Mouse (Mus musculus) layer of hippocampus, postnatal 25 days (tissue): ENCODE measurements around the gene Ccnh. TPM values are rescaled to one million over a fixed set of nuclear protein-coding genes. Genes with fewer than 3 reads are reported as not detected.
"Not testable (repeated sequence)": the region's sequence is repeated elsewhere in the genome, so short reads cannot be mapped to it uniquely, and the experiment has no call there.

Source experiments
- DNase-seq, 2 experiments: peaks; one replicate each; pipeline ENCODE4 v3.0.0; 2022; ENCODE audit warnings: mixed read lengths in 2 of 2, low spot score in 1 of 2; ENCODE audit errors: extremely low spot score in 1 of 2
- total RNA-seq, 2 experiments: library from RNA; stranded (reverse); gene quantifications; 2 replicates each; pipeline ENCODE4 v1.2.3; 2021

Ccnh gene
- total RNA-seq = 10 to 100 TPM; 64.7 to 64.8 TPM

DNA sequence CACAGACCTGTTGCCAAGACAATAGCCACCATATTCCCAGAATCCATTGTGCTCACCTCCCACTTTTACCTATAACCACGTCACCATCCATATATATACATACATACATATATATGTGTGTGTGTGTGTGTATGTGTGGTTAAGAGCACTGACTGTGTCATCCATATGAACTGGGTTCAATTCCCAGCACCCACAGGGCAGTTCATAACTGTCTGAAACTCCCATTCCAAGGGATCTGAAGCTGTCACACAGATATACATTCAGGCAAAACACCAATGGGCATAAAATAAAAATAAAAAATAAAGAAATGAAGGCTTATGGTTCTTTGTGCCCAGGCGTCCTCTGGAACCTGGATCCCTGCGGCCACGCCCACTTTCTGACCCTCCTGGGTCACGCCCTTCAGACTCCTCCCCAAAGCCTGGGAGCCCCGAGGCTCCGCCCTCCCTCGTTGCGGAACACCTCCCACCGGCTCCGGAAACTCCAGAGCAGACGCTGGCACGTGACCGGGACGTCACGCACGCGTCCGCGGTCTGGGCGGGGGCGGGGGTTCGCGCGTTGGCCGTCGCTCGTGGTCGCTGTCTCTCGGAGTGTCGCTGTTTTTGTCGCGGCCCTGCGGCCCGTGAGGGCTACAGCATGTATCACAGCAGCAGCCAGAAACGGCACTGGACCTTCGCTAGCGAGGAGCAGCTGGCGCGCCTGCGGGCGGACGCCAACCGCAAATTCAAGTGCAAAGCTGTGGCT, at the start of gene Ccnh:
Gene Ccnh, plus strand, starts transcription at position 506 of the 741 bp plus-strand sequence.
- peak; percentile 85 to 90 for DNase-seq

DNA sequence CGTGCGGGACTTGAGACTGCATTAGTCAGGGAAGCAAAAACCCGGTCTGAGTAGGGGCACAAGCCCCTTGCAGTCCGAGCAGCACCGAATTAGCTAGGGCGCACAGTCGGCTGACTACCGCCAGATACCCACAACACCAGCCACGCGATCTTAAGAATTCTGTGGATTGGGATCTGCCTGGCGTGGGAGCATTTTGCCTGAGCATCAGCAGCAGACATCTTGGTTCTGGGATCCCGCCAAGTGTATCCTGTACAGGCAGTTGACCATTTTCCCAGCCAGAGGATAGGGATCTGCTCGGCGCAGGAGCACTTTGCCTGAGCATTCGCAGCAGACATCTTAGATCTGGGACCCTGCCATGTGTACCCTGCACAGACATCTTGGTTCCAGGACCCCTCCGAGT, 45.8 kb upstream of the Ccnh start:
- not testable (repeated sequence) for DNase-seq

DNA sequence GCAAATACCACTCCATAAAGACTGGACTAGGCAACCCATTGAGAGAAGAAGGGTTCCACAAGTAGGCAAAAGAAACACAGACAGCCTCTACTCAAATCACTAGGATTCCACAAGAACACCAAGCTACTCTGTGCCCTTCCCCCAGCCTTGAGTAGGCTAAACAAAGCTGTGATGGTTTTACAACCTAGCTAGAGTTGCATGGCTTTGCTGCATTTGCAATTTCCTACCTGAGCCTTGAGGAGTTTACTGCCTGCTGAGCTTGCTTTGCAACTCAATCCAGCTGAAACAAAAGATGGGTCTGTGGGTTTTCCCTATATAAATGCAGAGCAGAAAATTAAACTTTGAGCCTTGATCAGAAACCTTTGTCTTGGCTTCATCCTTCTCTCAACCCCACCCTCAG, 42.7 kb upstream of the Ccnh start:
- DNase-seq = no peak

DNA sequence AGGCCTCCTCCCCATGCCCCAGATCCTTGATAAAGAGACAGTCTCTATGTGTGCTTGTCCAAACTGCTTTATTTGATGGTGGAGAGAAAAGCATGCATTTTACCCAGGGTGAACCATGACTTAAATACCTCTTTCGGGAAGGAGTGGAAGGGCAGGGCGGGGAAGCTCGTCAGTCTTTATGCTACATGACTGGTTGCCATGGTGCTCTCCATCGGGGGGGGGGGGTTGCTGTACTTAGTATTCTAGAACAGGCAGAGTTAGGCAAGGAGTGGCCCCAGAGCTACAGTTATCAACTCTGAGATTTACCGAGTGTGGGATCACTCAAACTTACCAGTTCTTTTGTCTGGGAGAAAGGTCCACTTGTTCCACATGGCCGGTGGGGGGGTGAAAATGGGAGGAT, 34.5 kb upstream of the Ccnh start:
- no peak for DNase-seq

GRCm38 (mm10) chr13:85159971-85160370, 29.2 kb upstream of the Ccnh start:
- no peak for DNase-seq

DNA sequence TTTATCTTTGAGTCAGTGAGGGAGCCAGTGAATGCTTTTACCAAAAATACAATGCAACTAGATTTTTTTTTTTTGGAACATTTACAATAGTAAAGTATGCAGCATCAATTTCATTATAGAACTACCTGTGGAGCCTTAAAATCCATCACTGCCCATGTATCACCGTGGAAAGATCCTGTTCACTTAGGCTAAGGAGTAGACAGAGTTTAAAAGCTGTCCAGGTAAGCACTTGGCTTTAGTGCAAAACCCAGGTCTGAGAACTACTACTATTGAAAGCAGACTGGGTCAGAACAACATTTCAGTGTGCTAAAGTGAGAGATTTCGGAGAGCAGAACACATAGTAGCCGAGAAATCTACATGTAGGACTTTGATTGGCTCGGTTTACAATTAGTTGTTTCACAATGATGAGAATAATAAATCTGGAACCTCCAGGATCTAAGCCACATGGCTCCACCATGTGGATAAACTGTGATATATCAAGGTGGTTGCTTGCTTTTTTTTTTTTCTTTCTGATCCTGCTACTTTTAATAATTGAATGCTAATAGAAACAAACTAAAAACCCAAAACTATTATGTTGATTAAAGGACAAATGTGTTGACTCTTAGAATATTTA, 24.6 kb upstream of the Ccnh start:
- DNase-seq = no peak

GRCm38 (mm10) chr13:85189644-85190121, 475 bp downstream of the Ccnh start:
- DNase-seq = no peak

GRCm38 (mm10) chr13:85191253-85191652, 2.0 kb downstream of the Ccnh start:
- DNase-seq = no peak

GRCm38 (mm10) chr13:85207493-85207892, 18.3 kb downstream of the Ccnh start:
- no peak for DNase-seq

- no peak for DNase-seq
These were observed 19.4 kb downstream of the Ccnh start for GRCm38 (mm10) chr13:85208656-85209055.

- no peak for DNase-seq
These were observed 21.1 kb downstream of the Ccnh start for GRCm38 (mm10) chr13:85210353-85210752.

GRCm38 (mm10) chr13:85218656-85219055, 29.4 kb downstream of the Ccnh start:
- no peak for DNase-seq

GRCm38 (mm10) chr13:85238760-85239159, 49.6 kb downstream of the Ccnh start:
- DNase-seq = no peak

Other genes starting within 250 kb of the Ccnh start
- 10 to 100 TPM; 60.2 to 79.1 TPM for gene Rasa1, start 99.7 kb downstream of the Ccnh start, total RNA-seq